Comparison of ENCODE assay signal across 9 mouse cellular contexts in the genomic region with DNA sequence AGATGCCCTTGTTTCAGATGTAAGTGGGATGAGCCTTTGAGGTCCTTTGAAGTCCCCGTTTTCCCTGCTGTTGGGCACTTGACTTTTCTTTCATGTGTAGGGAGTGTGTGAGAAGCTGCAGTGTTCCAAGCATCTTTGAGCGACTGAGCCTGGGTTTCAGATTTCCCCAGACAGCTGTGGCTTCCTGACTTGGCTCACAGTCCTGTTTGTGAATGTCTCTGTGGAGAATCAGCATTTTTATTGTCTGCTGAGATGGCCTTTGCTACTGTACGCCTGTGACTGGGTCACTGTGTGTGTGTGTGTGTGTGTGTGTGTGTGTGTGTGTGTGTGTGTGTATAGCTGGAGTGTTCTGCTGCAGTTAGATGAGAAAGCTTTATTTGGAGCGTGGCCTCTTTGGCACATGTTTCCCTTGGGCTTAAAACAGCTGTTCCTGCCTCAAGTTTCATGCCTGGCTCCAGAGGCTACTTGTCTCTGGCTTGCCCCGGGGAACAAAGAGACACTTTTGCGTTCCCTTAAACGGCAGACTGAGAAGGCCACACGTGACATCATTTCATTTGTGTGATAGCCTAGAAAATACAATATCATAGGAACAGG. TPM values are rescaled to one million over a fixed set of nuclear protein-coding genes. Genes with fewer than 3 reads are reported as not detected.
A peak's percentile ranks its signal among the peaks of the same experiment; 100 is the strongest.
DNase-seq lines count a peak whose midpoint lies in the region.
"Had no signal": no experiment of that assay in that cellular context is flagged by ENCODE, and none has a peak within 500 bp of the region (broad histone marks: within the 10 kb centered on the region; RNA-seq: fewer than 3 reads in every experiment).

No protein-coding gene starts in this region.

- H3K27ac ChIP-seq in macrophage = peak overlapping the region; percentile 90

- H3K79me2 ChIP-seq in macrophage (ENCODE audit: inconsistent target) = no peaks in the 10 kb centered on the region

- 57% methylated on average over 8 of the region's 8 CpGs for WGBS in macrophage (ENCODE audit: missing documents)

- DNase-seq in frontal cortex, postnatal 10 days (ENCODE audit: low spot score in 2 of 2) = peak; percentile 28 to 33
- no peak for DNase-seq in frontal cortex, adult 2 months (ENCODE audit: extremely low spot score in 1 of 2, low spot score in 1 of 2)
- peak; percentile 23 to 51 for DNase-seq in adrenal gland, postnatal 36 days
- DNase-seq in heart, adult 9 months (ENCODE audit: low spot score in 2 of 2) = peak; percentile 67 to 76
- peak; percentile 65 for DNase-seq in kidney, adult 9 months
- no peak for DNase-seq in cerebellum, adult 8-10 months
- no peak for DNase-seq in right cerebral cortex, postnatal 4 days

- H3K36me3 ChIP-seq in macrophage (ENCODE audit: inconsistent target) = peaks cover 19% of the 10 kb centered on the region
- H3K36me3 ChIP-seq: G1E had no signal

- no peak overlapping the region for H3K4me3 ChIP-seq in macrophage (ENCODE audit: inconsistent target)

RNA-seq across cellular contexts. Expression of a gene that starts 23.9 kb away (rescaled TPM):
- 22.1 and 24.6 TPM in 2 replicates for polyA plus RNA-seq in frontal cortex, adult 2 months (2012; rRNA removed)
- 10 to 100 TPM; 28.9 to 44.8 TPM for total RNA-seq in adrenal gland, postnatal 36 days (2021)
- total RNA-seq in macrophage (2018; cell fraction: chromatin; rRNA removed) = 1,000 to 10,000 TPM in 1 of 26 experiments, 100 to 1,000 TPM in 25; 166 to 1,000 (median 456) TPM
- total RNA-seq in macrophage (2018; cell fraction: cytosol; rRNA removed) = 100 to 1,000 TPM in 10 of 26 experiments, 10 to 100 TPM in 16; 45.8 to 168 (median 84.2) TPM
- 100 to 1,000 TPM in 25 of 26 experiments, 10 to 100 TPM in 1; 85.0 to 573 (median 305) TPM for total RNA-seq in macrophage (2018; cell fraction: nucleus; rRNA removed)
- polyA plus RNA-seq in macrophage (2018) = 56.4 to 70.3 TPM (median 62.3 TPM) in 3 replicates

Comparison
In these comparisons a context has a peak if more than half of its experiments do, and no peak if none do; other contexts are left out.
1. DNase-seq: peak in frontal cortex, postnatal 10 days (2 of 2), adrenal gland, postnatal 36 days (2 of 2), heart, adult 9 months (2 of 2) and kidney, adult 9 months (single experiment); none in frontal cortex, adult 2 months (0 of 2), cerebellum, adult 8-10 months (single experiment) and right cerebral cortex, postnatal 4 days (single experiment).